Mouse (Mus musculus): ENCODE data around the gene Acot4.

GRCm38 (mm10) chr12:84000418-84000817, 37.8 kb upstream of the Acot4 start:
- TF ChIP-seq CTCF (IDR thresholded peaks at IDR 0.05; ENCODE audit: borderline replicate concordance, control insufficient read depth, extremely low read depth, insufficient read depth, low read length, poor library complexity) (no peak), POLR2A (IDR thresholded peaks at IDR 0.05; ENCODE audit: control insufficient read depth, extremely low read depth, insufficient read depth, low read length, poor library complexity) (no peak)
